Mouse (Mus musculus) left cerebral cortex, postnatal 25 days (tissue): ENCODE results near the gene Fgd2. TPM values are rescaled to one million over a fixed set of nuclear protein-coding genes. Genes with fewer than 3 reads are reported as not detected.
A peak's percentile ranks its signal among the peaks of the same experiment; 100 is the strongest.
"Not testable (repeated sequence)": the region's sequence is repeated elsewhere in the genome, so short reads cannot be mapped to it uniquely, and the experiment has no call there.

Experiments used
- DNase-seq, 2 experiments: peaks; one replicate each; pipeline ENCODE4 v3.0.0; 2022; ENCODE audit warnings: low spot score in 2 of 2, mixed read lengths in 1 of 2
- intact Hi-C: fragments of 180-260 bp; cut with DNase I; formaldehyde crosslinking; loops from one replicate; pipeline ENCODE4 v1.15.1; 2025
- total RNA-seq, 2 experiments: library from RNA; stranded (reverse); gene quantifications; 2 replicates each; pipeline ENCODE4 v1.2.3; 2021

The Fgd2 gene
- total RNA-seq, 2 experiments from 2014 or later: 5.2 to 6.8 TPM

- DNase-seq, intact Hi-C loops: not testable (repeated sequence)
These were observed 34.0 kb downstream of the Fgd2 start for GRCm38 (mm10) chr17:29394761-29395160.

GRCm38 (mm10) chr17:29395381-29395780 lies 34.7 kb downstream of the Fgd2 start:
- peak; percentile 9 to 20 for DNase-seq
- intact Hi-C loops: no loop called here

- intact Hi-C loops: no loop called here
- no peak for DNase-seq
These were observed 35.5 kb downstream of the Fgd2 start for GRCm38 (mm10) chr17:29396056-29396799.

- intact Hi-C loops: loop anchor here (1.0 kb wide), 2 partner anchors 95 to 117 kb away; no protein-coding TSS in a partner anchor
- peak; percentile 77 to 83 for DNase-seq
These were observed 36.1 kb downstream of the Fgd2 start for GRCm38 (mm10) chr17:29396821-29397242.

- intact Hi-C loops: loop anchor here (1.0 kb wide), 2 partner anchors 95 to 117 kb away; no protein-coding TSS in a partner anchor
- DNase-seq: peak; percentile 17 to 27
These were observed 37.0 kb downstream of the Fgd2 start for GRCm38 (mm10) chr17:29397480-29398433.

GRCm38 (mm10) chr17:29398434-29399026 lies 37.8 kb downstream of the Fgd2 start:
- DNase-seq: no peak
- intact Hi-C loops: no loop called here

- DNase-seq: no peak
- intact Hi-C loops: no loop called here
These were observed 38.7 kb downstream of the Fgd2 start for GRCm38 (mm10) chr17:29399241-29399910.

- DNase-seq: no peak
- intact Hi-C loops: no loop called here
These were observed 39.3 kb downstream of the Fgd2 start for GRCm38 (mm10) chr17:29400044-29400443.

- intact Hi-C loops: no loop called here
These were observed 41.1 kb downstream of the Fgd2 start for GRCm38 (mm10) chr17:29401741-29402268.

GRCm38 (mm10) chr17:29403179-29403578 lies 42.5 kb downstream of the Fgd2 start:
- intact Hi-C loops: no loop called here
- no peak for DNase-seq

More at GRCm38 (mm10) chr17:29401741-29402268, 41.1 kb downstream of the Fgd2 start:
- no peak for DNase-seq

- intact Hi-C loops: no loop called here
These were observed 44.8 kb downstream of the Fgd2 start for GRCm38 (mm10) chr17:29405501-29405900.

GRCm38 (mm10) chr17:29406077-29406476 lies 45.4 kb downstream of the Fgd2 start:
- DNase-seq: no peak
- intact Hi-C loops: no loop called here

More at GRCm38 (mm10) chr17:29405501-29405900, 44.8 kb downstream of the Fgd2 start:
- no peak for DNase-seq

- DNase-seq: no peak
- intact Hi-C loops: no loop called here
These were observed 46.7 kb downstream of the Fgd2 start for GRCm38 (mm10) chr17:29407405-29407804.

GRCm38 (mm10) chr17:29408364-29408763 lies 47.6 kb downstream of the Fgd2 start:
- intact Hi-C loops: no loop called here
- no peak for DNase-seq

- intact Hi-C loops: no loop called here
These were observed 49.2 kb downstream of the Fgd2 start for GRCm38 (mm10) chr17:29409800-29410343.

GRCm38 (mm10) chr17:29411821-29412425 lies 51.2 kb downstream of the Fgd2 start:
- intact Hi-C loops: no loop called here
- peak in 1 of 2 experiments; percentile 14 for DNase-seq

More at GRCm38 (mm10) chr17:29409800-29410343, 49.2 kb downstream of the Fgd2 start:
- no peak for DNase-seq

- no peak for DNase-seq
- intact Hi-C loops: no loop called here
These were observed 53.9 kb downstream of the Fgd2 start for GRCm38 (mm10) chr17:29414566-29414965.
